Mouse (Mus musculus) CH12.LX (cell line): ENCODE measurements at regions not wholly inside any gene's neighbourhood (a gene's known extent, or its start where the extent isn't known, plus 50 kb on each side); places are given as distances from the start of the nearest gene placed in this dataset.

Source experiments
- DNase-seq: peaks from one replicate; pipeline ENCODE4 v3.0.0-alpha.2; 2013; ENCODE audit errors: extremely low read depth
- H3K27ac ChIP-seq: 2 replicates; pipeline ENCODE4 v1.5.1; 2012; ENCODE audit warnings: low read depth, mild to moderate bottlenecking, control low read depth, moderate library complexity; ENCODE audit not compliant: insufficient read depth
- H3K27me3 ChIP-seq: replicated peaks from 2 replicates; pipeline ENCODE3; 2012; ENCODE audit warnings: inconsistent platforms
- H3K36me3 ChIP-seq, 2 experiments: replicated peaks in 1 of 2; 2 replicates each; pipeline versions ENCODE3 to v1.6.1; 2012; ENCODE audit warnings: inconsistent platforms in 1 of 2, low read length in 1 of 2, mild to moderate bottlenecking in 1 of 2, mixed read lengths in 1 of 2, moderate library complexity in 1 of 2; ENCODE audit not compliant: control insufficient read depth in 1 of 2, insufficient read depth in 1 of 2
- H3K4me1 ChIP-seq, 2 experiments: 2 replicates each; pipeline ENCODE4 v1.6.1; 2012; ENCODE audit warnings: inconsistent platforms in 1 of 2, moderate library complexity in 1 of 2; ENCODE audit not compliant: insufficient read depth in 2 of 2, control insufficient read depth in 1 of 2
- H3K4me2 ChIP-seq: 2 replicates; pipeline ENCODE4 v1.6.1; 2012; ENCODE audit warnings: low read depth, mild to moderate bottlenecking, control low read depth; ENCODE audit not compliant: poor library complexity, insufficient read depth, severe bottlenecking
- H3K4me3 ChIP-seq, 3 experiments: fragments of 150-350 bp in 1 of 3; sonication (generic) in 1 of 3; replicated peaks in 1 of 3; 2 replicates each; pipeline versions ENCODE3 to v1.5.1; 2011 to 2012; ENCODE audit warnings: low read depth in 2 of 3, low read length in 2 of 3, mild to moderate bottlenecking in 2 of 3, moderate library complexity in 2 of 3, control low read depth in 1 of 3, improper control_type of control experiment in 1 of 3, inconsistent platforms in 1 of 3, mixed read lengths in 1 of 3; ENCODE audit not compliant: poor library complexity in 1 of 3
- H3K79me2 ChIP-seq: replicated peaks from 2 replicates; pipeline ENCODE4 v1.6.1; 2012; ENCODE audit warnings: mild to moderate bottlenecking, moderate library complexity; ENCODE audit not compliant: control insufficient read depth, poor library complexity, insufficient read depth, severe bottlenecking; ENCODE audit errors: extremely low read depth
- H3K9ac ChIP-seq: 2 replicates; pipeline ENCODE4 v1.6.1; 2012; ENCODE audit warnings: low read depth, mild to moderate bottlenecking, control low read depth, moderate library complexity; ENCODE audit not compliant: insufficient read depth
- H3K9me3 ChIP-seq: replicated peaks from 2 replicates; pipeline ENCODE3; 2012; ENCODE audit warnings: low read length, inconsistent platforms, mixed read lengths
- BHLHE40 ChIP-seq: IDR thresholded peaks from 2 replicates; pipeline ENCODE4 v1.6.1; 2011; ENCODE audit warnings: mild to moderate bottlenecking, low read depth, low read length, improper control_type of control experiment
- E2F4 ChIP-seq: IDR thresholded peaks from 2 replicates; pipeline ENCODE4 v1.6.1; 2011; ENCODE audit warnings: low read depth, low read length, improper control_type of control experiment; ENCODE audit not compliant: insufficient replicate concordance
- ELF1 ChIP-seq: IDR thresholded peaks from 2 replicates; pipeline ENCODE4 v1.6.1; 2014; ENCODE audit warnings: low read depth, mild to moderate bottlenecking, inconsistent platforms, low read length, improper control_type of control experiment
- EP300 ChIP-seq: IDR thresholded peaks from 2 replicates; pipeline ENCODE4 v1.6.1; 2011; ENCODE audit warnings: low read length, improper control_type of control experiment
- MEF2A ChIP-seq: IDR thresholded peaks from 2 replicates; pipeline ENCODE4 v1.6.1; 2014; ENCODE audit warnings: low read depth, mild to moderate bottlenecking, inconsistent platforms, low read length, improper control_type of control experiment, borderline replicate concordance
- NRF1 ChIP-seq: IDR thresholded peaks from 2 replicates; pipeline ENCODE4 v1.6.1; 2014; ENCODE audit warnings: low read depth, mild to moderate bottlenecking, inconsistent platforms, low read length, improper control_type of control experiment, moderate library complexity
- POLR2A ChIP-seq: IDR thresholded peaks from 2 replicates; pipeline ENCODE4 v1.6.1; 2011; ENCODE audit warnings: low read depth, mild to moderate bottlenecking, improper control_type of control experiment, low read length
- SIN3A ChIP-seq: IDR thresholded peaks from 2 replicates; pipeline ENCODE4 v1.6.1; 2012; ENCODE audit warnings: low read length, improper control_type of control experiment, inconsistent platforms
- USF1 ChIP-seq: IDR thresholded peaks from 2 replicates; pipeline ENCODE4 v1.6.1; 2014; ENCODE audit warnings: low read depth, mild to moderate bottlenecking, inconsistent platforms, low read length, improper control_type of control experiment
- USF2 ChIP-seq: conservative IDR thresholded peaks from 2 replicates; pipeline ENCODE4 v1.6.1; 2011; ENCODE audit warnings: low read depth, low read length, improper control_type of control experiment
- ZKSCAN1 ChIP-seq: IDR thresholded peaks from 2 replicates; pipeline ENCODE4 v1.6.1; 2012; ENCODE audit warnings: low read depth, inconsistent platforms, low read length, improper control_type of control experiment, borderline replicate concordance
- ZMIZ1 ChIP-seq: IDR thresholded peaks from 2 replicates; pipeline ENCODE4 v1.6.1; 2012; ENCODE audit warnings: low read depth, mild to moderate bottlenecking, inconsistent platforms, low read length, improper control_type of control experiment
- ZNF384 ChIP-seq: IDR thresholded peaks from 2 replicates; pipeline ENCODE4 v1.6.1; 2012; ENCODE audit warnings: low read depth, low read length, improper control_type of control experiment, inconsistent platforms
- dilution Hi-C: fragments of 300-500 bp; cut with MboI; formaldehyde crosslinking; loops from 2 replicates; pipeline ENCODE4 v1.14.3; 2020; ENCODE audit warnings: low sequenced_read_pairs; ENCODE audit not compliant: extremely low pct_unique_long_range_greater_than_20kb, extremely low pct_ligation_motif_present
- in situ Hi-C: fragments of 300-500 bp; cut with MboI; formaldehyde crosslinking; loops from 3 replicates; pipeline ENCODE4 v1.14.3; 2019; ENCODE audit warnings: low sequenced_read_pairs, low pct_ligation_motif_present, low pct_unique_long_range_greater_than_20kb, mixed read lengths

- dilution Hi-C loops (no loop called here), in situ Hi-C loops (no loop called here)
- Histone ChIP-seq H3K4me1 (peaks cover 11 to 30% of the 10 kb centered on the region in 2 experiments), H3K9ac (no peak overlapping the region), H3K36me3 (no peaks in the 10 kb centered on the region), H3K4me3 (no peak overlapping the region), H3K79me2 (no peaks in the 10 kb centered on the region), H3K27ac (no peak overlapping the region), H3K27me3 (peaks cover 10% of the 10 kb centered on the region), H3K9me3 (no peaks in the 10 kb centered on the region), H3K4me2 (no peak overlapping the region)
- TF ChIP-seq EP300 = no peak
- TF ChIP-seq POLR2A = no peak
- no peak for TF ChIP-seq E2F4
- no peak for TF ChIP-seq ZKSCAN1
- TF ChIP-seq ZMIZ1 = no peak
- TF ChIP-seq SIN3A = no peak
- no peak for TF ChIP-seq BHLHE40
- TF ChIP-seq ZNF384 = no peak
- no peak for TF ChIP-seq ELF1
- TF ChIP-seq USF1 = no peak
- DNase-seq = no peak
Measured at GRCm38 (mm10) chr3:52643100-52643551, 373.9 kb downstream of the Cog6 start.

- H3K4me1 ChIP-seq = peaks cover 11 to 35% of the 10 kb centered on the region in 2 experiments
- dilution Hi-C loops = no loop called here
- H3K9me3 ChIP-seq = no peaks in the 10 kb centered on the region
- H3K27ac ChIP-seq = no peak overlapping the region
- no peaks in the 10 kb centered on the region for H3K36me3 ChIP-seq
- no peak overlapping the region for H3K9ac ChIP-seq
- no peak overlapping the region for H3K4me2 ChIP-seq
- in situ Hi-C loops = no loop called here
- TF ChIP-seq NRF1 (no peak), USF2 (no peak), MEF2A (no peak), EP300 (no peak)
- TF ChIP-seq, all 38 proteins: peak for 0
- no peak for DNase-seq
- H3K4me3 ChIP-seq = no peak overlapping the region
- no peaks in the 10 kb centered on the region for H3K79me2 ChIP-seq
- H3K27me3 ChIP-seq = peaks cover 10% of the 10 kb centered on the region
Measured at GRCm38 (mm10) chr3:52641226-52642181, 373.4 kb downstream of the Foxo1 start.
